Mouse (Mus musculus) testis, adult 2 months (tissue): Measurements from ENCODE around the gene Ggt5.

ENCODE experiments used
- CTCF ChIP-seq: fragments of 200-500 bp; IDR thresholded peaks from 2 replicates; pipeline ENCODE4 v1.5.1; 2012; ENCODE audit warnings: low read depth, mild to moderate bottlenecking, inconsistent platforms, low read length, moderate library complexity; ENCODE audit not compliant: control insufficient read depth, insufficient read depth, insufficient replicate concordance
- POLR2A ChIP-seq: fragments of 200-500 bp; IDR thresholded peaks from 2 replicates; pipeline ENCODE4 v1.6.1; 2012; ENCODE audit warnings: low read depth, mild to moderate bottlenecking, inconsistent platforms, low read length, moderate library complexity; ENCODE audit not compliant: control insufficient read depth

DNA sequence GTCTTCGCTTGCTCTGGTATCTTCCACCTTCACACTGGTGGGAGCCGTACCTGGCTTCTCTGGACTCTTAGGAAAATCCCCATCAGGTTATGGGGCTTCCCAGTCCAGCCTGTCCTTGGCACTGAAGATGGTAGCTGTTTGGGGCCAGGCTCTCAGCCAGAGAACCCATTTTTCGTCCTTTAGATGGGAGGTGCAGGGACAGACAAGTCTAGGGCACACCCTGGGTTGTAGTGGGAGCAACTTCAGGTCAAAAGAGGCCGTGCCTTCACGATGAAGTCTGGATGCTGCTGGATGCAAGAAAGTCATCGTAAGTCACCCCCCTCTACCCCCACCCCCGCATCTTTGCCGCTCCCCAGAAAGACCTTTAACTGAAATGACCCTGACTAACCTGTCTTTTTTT, 45.5 kb downstream of the Ggt5 start:
- TF ChIP-seq CTCF (no peak), POLR2A (no peak)
